Mouse (Mus musculus) liver, adult 2 months (tissue): ENCODE measurements around the gene Map2k4.

ENCODE experiments used
- CTCF ChIP-seq: fragments of 200-500 bp; IDR thresholded peaks from 2 replicates; pipeline ENCODE4 v1.5.1; 2011; ENCODE audit warnings: low read depth, low read length, control low read depth
- POLR2A ChIP-seq: fragments of 200-500 bp; IDR thresholded peaks from 2 replicates; pipeline ENCODE4 v1.6.1; 2011; ENCODE audit warnings: low read length, control low read depth; ENCODE audit not compliant: insufficient read depth; ENCODE audit errors: extremely low read depth

GRCm38 (mm10) chr11:65820877-65821276 lies 32.8 kb upstream of the Map2k4 start:
- TF ChIP-seq CTCF: peak; percentile 65
- no peak for TF ChIP-seq POLR2A
